Mouse (Mus musculus): ENCODE results near the gene Vmn1r200. TPM values are rescaled to one million over a fixed set of nuclear protein-coding genes. Genes with fewer than 3 reads are reported as not detected.
"Not testable (repeated sequence)": the region's sequence is repeated elsewhere in the genome, so short reads cannot be mapped to it uniquely, and the experiment has no call there.

Vmn1r200 gene
- not detected in 2 replicates for total RNA-seq (2014; rRNA removed)
- 0.16 TPM in 1 of 2 replicates, not detected in the other for polyA plus RNA-seq (2015; fragmentation: Nextera tagmentation; extraction: Ambion mirVana)

DNA sequence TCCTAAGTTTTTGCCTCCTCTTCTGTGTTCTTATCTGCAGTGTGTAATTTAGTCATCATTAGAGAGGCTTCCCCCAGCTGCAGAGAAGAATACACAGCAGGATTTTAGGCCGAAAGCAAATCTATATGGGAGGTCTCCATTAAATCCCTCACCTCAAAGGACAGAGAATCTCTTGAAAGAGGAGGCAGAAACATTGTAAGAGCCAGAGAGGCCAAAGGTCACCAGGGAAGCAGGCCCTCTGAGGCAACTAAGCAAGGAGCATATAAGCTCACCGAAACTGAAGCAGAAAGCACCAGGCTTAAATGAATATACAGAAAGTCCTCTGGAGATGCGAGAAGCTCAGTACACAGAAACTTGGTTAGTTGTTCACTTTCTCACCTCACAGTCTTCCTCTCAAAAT, at the start of gene Vmn1r200:
TSS of gene Vmn1r200 (plus strand) at position 301 of the 400 bp plus-strand sequence.
- WGBS, result 15% methylated on average over 3 of the region's 3 CpGs

DNA sequence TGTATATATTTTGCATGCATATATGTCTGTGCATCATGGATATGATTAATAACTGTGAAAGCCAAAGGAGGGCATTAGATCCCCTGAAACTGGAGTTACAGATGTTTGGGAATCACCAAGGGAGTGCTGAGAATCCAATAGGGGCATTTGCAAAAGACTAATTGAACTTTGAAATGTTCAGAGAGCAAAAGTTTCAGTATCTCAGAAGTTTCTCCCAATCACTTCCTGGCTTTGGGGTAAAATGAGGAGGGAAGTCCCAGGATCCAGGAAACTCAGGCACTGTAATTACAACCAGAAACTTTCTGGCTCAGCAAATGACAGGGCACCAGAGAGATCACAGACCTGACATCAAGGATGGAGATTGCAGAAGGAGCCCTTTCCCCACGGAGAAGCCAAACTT, 40.1 kb upstream of the Vmn1r200 start, which contains the start of gene Vmn1r198:
TSS of gene Vmn1r198 (plus strand) at position 301 of the 400 bp plus-strand sequence.
- Histone ChIP-seq H3K4me2 (ENCODE audit: low read depth) (no peak within 1 kb of the TSS), H3K4me3 (ENCODE audit: low read depth, low read length) (no peak within 1 kb of the TSS), H3K4me1 (ENCODE audit: insufficient read depth) (no peaks in the 10 kb centered on the region), H3K9me3 (ENCODE audit: low read length) (no peaks in the 10 kb centered on the region), H3K27ac (ENCODE audit: low read depth, low read length) (no peak within 1 kb of the TSS), H3K27me3 (ENCODE audit: insufficient read depth, low read length) (no peaks in the 10 kb centered on the region), H3K36me3 (ENCODE audit: insufficient read depth) (no peaks in the 10 kb centered on the region), H3K9ac (no peak within 1 kb of the TSS)
- TF ChIP-seq CTCF (IDR thresholded peaks at IDR 0.05; ENCODE audit: low read depth), result no peak
- DNase-seq (no peak), ATAC-seq (no peak)
- 72% methylated on average over 1 of the region's 1 CpGs for WGBS

More for the DNA sequence above, at the start of gene Vmn1r200:
- ATAC-seq (no peak), DNase-seq (no peak)
- Histone ChIP-seq H3K4me3 (ENCODE audit: low read depth, low read length) (no peak within 1 kb of the TSS), H3K27ac (ENCODE audit: low read depth, low read length) (no peak within 1 kb of the TSS), H3K9me3 (ENCODE audit: low read length) (no peaks in the 10 kb centered on the region), H3K9ac (no peak within 1 kb of the TSS), H3K27me3 (ENCODE audit: insufficient read depth, low read length) (no peaks in the 10 kb centered on the region), H3K4me1 (ENCODE audit: insufficient read depth) (no peaks in the 10 kb centered on the region), H3K4me2 (ENCODE audit: low read depth) (no peak within 1 kb of the TSS), H3K36me3 (ENCODE audit: insufficient read depth) (no peaks in the 10 kb centered on the region)
- no peak for TF ChIP-seq CTCF (IDR thresholded peaks at IDR 0.05; ENCODE audit: low read depth)

DNA sequence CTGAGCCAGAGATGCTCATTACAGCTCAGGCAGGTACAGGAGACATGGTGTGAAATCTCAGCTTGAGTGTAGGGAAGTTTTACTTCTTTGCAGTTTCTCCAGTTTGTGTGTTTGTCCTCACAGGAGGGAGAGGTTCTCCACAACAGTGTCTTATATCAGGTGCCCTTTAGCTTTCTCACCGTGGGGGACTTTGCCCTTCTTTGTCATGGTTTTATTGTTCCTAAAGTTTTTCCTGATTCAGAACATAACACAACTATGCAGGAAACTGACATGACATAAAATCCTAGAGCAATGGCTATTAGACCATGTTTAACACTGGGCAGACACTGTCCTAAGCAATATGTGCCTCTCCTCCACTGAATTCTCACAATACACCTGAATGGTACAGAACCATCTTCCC, 39.4 kb upstream of the Vmn1r200 start:
- Histone ChIP-seq H3K36me3 (ENCODE audit: insufficient read depth) (no peaks in the 10 kb centered on the region), H3K27ac (ENCODE audit: low read depth, low read length) (no peak overlapping the region), H3K4me2 (ENCODE audit: low read depth) (no peak overlapping the region), H3K4me3 (ENCODE audit: low read depth, low read length) (no peak overlapping the region), H3K9ac (no peak overlapping the region), H3K27me3 (ENCODE audit: insufficient read depth, low read length) (no peaks in the 10 kb centered on the region), H3K4me1 (ENCODE audit: insufficient read depth) (no peaks in the 10 kb centered on the region), H3K9me3 (ENCODE audit: low read length) (no peaks in the 10 kb centered on the region)
- DNase-seq (no peak), ATAC-seq (no peak)
- TF ChIP-seq CTCF (IDR thresholded peaks at IDR 0.05; ENCODE audit: low read depth), result no peak
- 87% methylated on average over 1 of the region's 1 CpGs for WGBS

DNA sequence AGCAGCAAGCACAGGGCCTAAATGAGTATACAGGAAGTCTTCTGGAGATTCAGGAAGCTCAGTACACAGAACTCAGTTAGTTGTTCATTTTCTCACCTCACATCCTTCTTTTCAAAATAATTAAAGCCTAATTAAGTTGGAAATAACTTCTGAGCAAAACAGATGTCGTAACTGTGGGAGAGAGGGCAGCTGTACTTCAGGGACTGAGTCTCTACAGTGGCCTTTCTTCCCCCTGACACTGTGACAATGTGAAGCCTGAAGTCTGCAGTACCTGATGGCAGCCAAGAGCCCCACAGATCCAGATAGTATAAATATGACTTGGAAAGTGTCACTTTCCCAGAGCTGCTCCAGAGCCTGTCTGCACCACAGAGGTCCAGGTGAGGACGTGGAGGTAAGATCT, 10.7 kb upstream of the Vmn1r200 start, which contains the start of gene Vmn1r199:
TSS of gene Vmn1r199 (plus strand) at position 301 of the 400 bp plus-strand sequence.
- no peaks in the 10 kb centered on the region for H3K36me3 ChIP-seq (ENCODE audit: insufficient read depth)
- H3K4me2 ChIP-seq (ENCODE audit: low read depth), result no peak within 1 kb of the TSS
- TF ChIP-seq CTCF (IDR thresholded peaks at IDR 0.05; ENCODE audit: low read depth), result no peak
- DNase-seq (no peak), ATAC-seq (no peak)
- no peaks in the 10 kb centered on the region for H3K9me3 ChIP-seq (ENCODE audit: low read length)
- no peak within 1 kb of the TSS for H3K27ac ChIP-seq (ENCODE audit: low read depth, low read length)
- H3K4me1 ChIP-seq (ENCODE audit: insufficient read depth), result no peaks in the 10 kb centered on the region
- H3K4me3 ChIP-seq (ENCODE audit: low read depth, low read length), result no peak within 1 kb of the TSS
- WGBS, result 77% methylated on average over 2 of the region's 2 CpGs
- H3K27me3 ChIP-seq (ENCODE audit: insufficient read depth, low read length), result no peaks in the 10 kb centered on the region
- H3K9ac ChIP-seq, result no peak within 1 kb of the TSS

DNA sequence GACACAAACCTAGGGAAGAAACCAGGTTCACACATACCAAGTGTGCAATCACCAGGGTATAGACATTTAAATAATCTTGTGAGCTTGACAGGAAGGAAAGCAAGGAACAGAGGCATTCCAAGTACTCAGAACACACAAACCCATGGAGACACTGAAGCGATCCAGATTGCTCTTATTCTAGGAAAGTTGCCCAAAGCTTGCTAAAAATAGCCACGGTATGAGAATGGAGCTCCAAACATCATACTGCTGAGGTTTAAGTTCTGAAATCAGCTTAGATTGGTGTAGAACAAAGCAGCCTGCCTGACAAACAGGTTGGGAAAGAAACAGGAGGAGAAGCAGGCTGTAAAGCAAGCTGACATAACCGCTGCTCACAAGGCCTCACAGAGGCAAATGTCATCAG, 9.0 kb upstream of the Vmn1r200 start:
- H3K36me3 ChIP-seq (ENCODE audit: insufficient read depth); H3K9me3 ChIP-seq (ENCODE audit: low read length); H3K27me3 ChIP-seq (ENCODE audit: insufficient read depth, low read length); H3K9ac ChIP-seq; H3K4me2 ChIP-seq (ENCODE audit: low read depth); H3K4me1 ChIP-seq (ENCODE audit: insufficient read depth); H3K4me3 ChIP-seq (ENCODE audit: low read depth, low read length): not testable (repeated sequence)
- DNase-seq, result peak; percentile 46
- H3K27ac ChIP-seq (ENCODE audit: low read depth, low read length), result peak overlapping the region; percentile 30; the same call in 1 of the 2 replicates
- 58% methylated on average over 3 of the region's 3 CpGs for WGBS
- peak; percentile 94 for ATAC-seq

DNA sequence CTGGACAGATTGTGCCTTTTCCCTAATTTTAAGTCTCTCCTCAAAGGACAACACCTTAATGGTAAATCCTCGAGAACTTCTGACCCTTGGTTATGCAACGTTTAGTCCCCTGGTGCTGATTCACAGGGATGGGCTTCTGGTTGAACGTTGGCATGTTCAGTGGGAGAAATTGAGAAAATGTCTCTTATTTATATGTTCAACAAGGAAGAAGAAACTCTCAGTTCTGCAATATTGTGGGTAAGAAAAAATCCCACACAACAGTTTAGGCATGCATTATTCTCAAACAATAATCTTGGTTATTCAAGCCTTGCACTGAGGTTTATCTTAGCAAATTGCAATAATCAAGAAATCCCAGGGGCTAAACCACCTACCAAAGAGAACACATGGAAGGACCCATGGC, 6.8 kb upstream of the Vmn1r200 start:
- Histone ChIP-seq H3K27me3 (ENCODE audit: insufficient read depth, low read length) (no peaks in the 10 kb centered on the region), H3K9ac (no peak overlapping the region), H3K36me3 (ENCODE audit: insufficient read depth) (no peaks in the 10 kb centered on the region), H3K4me1 (ENCODE audit: insufficient read depth) (no peaks in the 10 kb centered on the region), H3K27ac (ENCODE audit: low read depth, low read length) (no peak overlapping the region), H3K9me3 (ENCODE audit: low read length) (no peaks in the 10 kb centered on the region), H3K4me3 (ENCODE audit: low read depth, low read length) (no peak overlapping the region), H3K4me2 (ENCODE audit: low read depth) (no peak overlapping the region)
- ATAC-seq (no peak), DNase-seq (no peak)
- 83% methylated on average over 3 of the region's 3 CpGs for WGBS
- TF ChIP-seq CTCF (IDR thresholded peaks at IDR 0.05; ENCODE audit: low read depth), result no peak

DNA sequence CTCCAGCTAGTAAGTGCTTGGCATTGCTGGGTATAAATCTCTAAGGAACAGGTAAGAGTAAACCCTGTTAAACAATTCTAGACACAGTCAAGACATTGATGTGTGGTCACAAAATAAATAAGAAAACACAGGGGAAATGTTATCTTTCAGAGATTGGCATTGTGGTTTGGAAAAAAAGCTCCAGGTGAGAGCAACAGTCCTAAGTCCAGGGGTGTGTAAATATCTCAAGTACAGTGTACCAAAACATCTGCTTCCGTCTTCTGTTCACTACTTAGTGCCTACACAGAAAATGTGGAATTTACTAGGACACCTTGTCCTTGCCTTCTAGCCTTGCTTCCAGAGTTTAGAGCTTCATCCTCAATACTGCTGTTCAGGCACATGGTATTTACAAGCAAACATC, 3.1 kb upstream of the Vmn1r200 start:
- 91% methylated on average over 1 of the region's 1 CpGs for WGBS
- no peak overlapping the region for H3K4me3 ChIP-seq (ENCODE audit: low read depth, low read length)
- no peaks in the 10 kb centered on the region for H3K9me3 ChIP-seq (ENCODE audit: low read length)
- TF ChIP-seq CTCF (IDR thresholded peaks at IDR 0.05; ENCODE audit: low read depth), result no peak
- H3K27me3 ChIP-seq (ENCODE audit: insufficient read depth, low read length), result no peaks in the 10 kb centered on the region
- DNase-seq, result no peak
- no peaks in the 10 kb centered on the region for H3K4me1 ChIP-seq (ENCODE audit: insufficient read depth)
- H3K27ac ChIP-seq (ENCODE audit: low read depth, low read length), result no peak overlapping the region
- H3K36me3 ChIP-seq (ENCODE audit: insufficient read depth), result no peaks in the 10 kb centered on the region
- ATAC-seq, result no peak
- no peak overlapping the region for H3K9ac ChIP-seq
- H3K4me2 ChIP-seq (ENCODE audit: low read depth), result no peak overlapping the region
